Mouse (Mus musculus): ENCODE measurements around the gene Cd79a. TPM values are rescaled to one million over a fixed set of nuclear protein-coding genes. Genes with fewer than 3 reads are reported as not detected.

Gene Cd79a
- total RNA-seq, 1 experiment = 1.3 TPM

GRCm38 (mm10) chr7:24907211-24907748 is 10.1 kb downstream of the Cd79a start:
- in situ Hi-C loops (cut with MboI; ENCODE audit: low sequenced_read_pairs in 2 of 2, unreplicated experiment in 2 of 2) = no loop called here
- no peak for DNase-seq (ENCODE audit: low read depth, low spot score)
- H3K9ac ChIP-seq (ENCODE audit: insufficient read depth, low read depth, low read length, poor library complexity, severe bottlenecking) = peak overlapping the region; percentile 58
- H3K4me3 ChIP-seq (ENCODE audit: insufficient read depth in 1 of 2, low read depth in 1 of 2, low read length in 2 of 2, poor library complexity in 1 of 2, severe bottlenecking in 1 of 2) = peak overlapping the region; percentile 7 to 52; a peak in 3 of 4 replicates
- no peaks in the 10 kb centered on the region for H3K9me3 ChIP-seq (ENCODE audit: control insufficient read depth, insufficient read depth, low read depth, low read length)
- TF ChIP-seq CHD2 (IDR thresholded peaks at IDR 0.05; ENCODE audit: low read depth, low read length) = no peak
- no peak for TF ChIP-seq ZNF384 (IDR thresholded peaks at IDR 0.05; ENCODE audit: low read depth, low read length)
- no peak for TF ChIP-seq HCFC1 (IDR thresholded peaks at IDR 0.05; ENCODE audit: borderline replicate concordance, insufficient read depth, low read length)
- no peak for TF ChIP-seq MAFK (IDR thresholded peaks at IDR 0.05; ENCODE audit: insufficient read depth, low read depth, low read length)
- TF ChIP-seq ZC3H11A (IDR thresholded peaks at IDR 0.05; ENCODE audit: borderline replicate concordance, low read depth, low read length) = no peak
- H3K36me3 ChIP-seq (ENCODE audit: control insufficient read depth, insufficient read depth, low read length, poor library complexity, severe bottlenecking) = peaks cover 23% of the 10 kb centered on the region; the same call in 1 of the 2 replicates
- H3K27ac ChIP-seq (ENCODE audit: insufficient read depth, low read depth, low read length, poor library complexity, severe bottlenecking) = peak overlapping the region; percentile 45
- H3K4me1 ChIP-seq (ENCODE audit: control insufficient read depth in 2 of 2, insufficient read depth in 2 of 2, low read length in 2 of 2, poor library complexity in 1 of 2) = peaks cover 1 to 19% of the 10 kb centered on the region in 2 experiments

GRCm38 (mm10) chr7:24912480-24912879 is 15.3 kb downstream of the Cd79a start:
- TF ChIP-seq HCFC1 (IDR thresholded peaks at IDR 0.05; ENCODE audit: borderline replicate concordance, insufficient read depth, low read length) = no peak
- no peak for TF ChIP-seq MAFK (IDR thresholded peaks at IDR 0.05; ENCODE audit: insufficient read depth, low read depth, low read length)
- TF ChIP-seq ZC3H11A (IDR thresholded peaks at IDR 0.05; ENCODE audit: borderline replicate concordance, low read depth, low read length) = no peak
- TF ChIP-seq CHD2 (IDR thresholded peaks at IDR 0.05; ENCODE audit: low read depth, low read length) = no peak
- no peak for TF ChIP-seq ZNF384 (IDR thresholded peaks at IDR 0.05; ENCODE audit: low read depth, low read length)
- Histone ChIP-seq H3K36me3 (ENCODE audit: control insufficient read depth, insufficient read depth, low read length, poor library complexity, severe bottlenecking) (peaks cover 42% of the 10 kb centered on the region), H3K4me3 (ENCODE audit: insufficient read depth in 1 of 2, low read depth in 1 of 2, low read length in 2 of 2, poor library complexity in 1 of 2, severe bottlenecking in 1 of 2) (no peak overlapping the region), H3K9me3 (ENCODE audit: control insufficient read depth, insufficient read depth, low read depth, low read length) (no peaks in the 10 kb centered on the region), H3K27ac (ENCODE audit: insufficient read depth, low read depth, low read length, poor library complexity, severe bottlenecking) (no peak overlapping the region), H3K4me1 (ENCODE audit: control insufficient read depth in 2 of 2, insufficient read depth in 2 of 2, low read length in 2 of 2, poor library complexity in 1 of 2) (peaks cover 0 to 10% of the 10 kb centered on the region in 2 experiments; a peak in 1 of 4 replicates), H3K9ac (ENCODE audit: insufficient read depth, low read depth, low read length, poor library complexity, severe bottlenecking) (no peak overlapping the region)
- in situ Hi-C loops (cut with MboI; ENCODE audit: low sequenced_read_pairs in 2 of 2, unreplicated experiment in 2 of 2) = no loop called here
- DNase-seq (ENCODE audit: low read depth, low spot score) = no peak

GRCm38 (mm10) chr7:24918763-24919323 is 21.7 kb downstream of the Cd79a start:
- H3K4me1 ChIP-seq (ENCODE audit: control insufficient read depth in 2 of 2, insufficient read depth in 2 of 2, low read length in 2 of 2, poor library complexity in 1 of 2) = peaks cover 0 to 18% of the 10 kb centered on the region in 2 experiments; a peak in 1 of 4 replicates
- H3K36me3 ChIP-seq (ENCODE audit: control insufficient read depth, insufficient read depth, low read length, poor library complexity, severe bottlenecking) = peaks cover 49% of the 10 kb centered on the region
- in situ Hi-C loops (cut with MboI; ENCODE audit: low sequenced_read_pairs in 2 of 2, unreplicated experiment in 2 of 2) = no loop called here

GRCm38 (mm10) chr7:24919728-24920127 is 22.5 kb downstream of the Cd79a start:
- Histone ChIP-seq H3K4me1 (ENCODE audit: control insufficient read depth in 2 of 2, insufficient read depth in 2 of 2, low read length in 2 of 2, poor library complexity in 1 of 2) (peaks cover 0 to 18% of the 10 kb centered on the region in 2 experiments; a peak in 1 of 4 replicates), H3K9ac (ENCODE audit: insufficient read depth, low read depth, low read length, poor library complexity, severe bottlenecking) (no peak overlapping the region), H3K9me3 (ENCODE audit: control insufficient read depth, insufficient read depth, low read depth, low read length) (no peaks in the 10 kb centered on the region), H3K27ac (ENCODE audit: insufficient read depth, low read depth, low read length, poor library complexity, severe bottlenecking) (no peak overlapping the region), H3K36me3 (ENCODE audit: control insufficient read depth, insufficient read depth, low read length, poor library complexity, severe bottlenecking) (peaks cover 56% of the 10 kb centered on the region), H3K4me3 (ENCODE audit: insufficient read depth in 1 of 2, low read depth in 1 of 2, low read length in 2 of 2, poor library complexity in 1 of 2, severe bottlenecking in 1 of 2) (no peak overlapping the region)
- in situ Hi-C loops (cut with MboI; ENCODE audit: low sequenced_read_pairs in 2 of 2, unreplicated experiment in 2 of 2) = no loop called here
- no peak for DNase-seq (ENCODE audit: low read depth, low spot score)
- TF ChIP-seq ZNF384 (IDR thresholded peaks at IDR 0.05; ENCODE audit: low read depth, low read length) = no peak
- TF ChIP-seq HCFC1 (IDR thresholded peaks at IDR 0.05; ENCODE audit: borderline replicate concordance, insufficient read depth, low read length) = no peak
- no peak for TF ChIP-seq MAFK (IDR thresholded peaks at IDR 0.05; ENCODE audit: insufficient read depth, low read depth, low read length)
- no peak for TF ChIP-seq CHD2 (IDR thresholded peaks at IDR 0.05; ENCODE audit: low read depth, low read length)
- no peak for TF ChIP-seq ZC3H11A (IDR thresholded peaks at IDR 0.05; ENCODE audit: borderline replicate concordance, low read depth, low read length)

More at GRCm38 (mm10) chr7:24918763-24919323, 21.7 kb downstream of the Cd79a start:
- DNase-seq (ENCODE audit: low read depth, low spot score) = no peak
- no peak for TF ChIP-seq HCFC1 (IDR thresholded peaks at IDR 0.05; ENCODE audit: borderline replicate concordance, insufficient read depth, low read length)
- no peak for TF ChIP-seq MAFK (IDR thresholded peaks at IDR 0.05; ENCODE audit: insufficient read depth, low read depth, low read length)
- no peak for TF ChIP-seq ZC3H11A (IDR thresholded peaks at IDR 0.05; ENCODE audit: borderline replicate concordance, low read depth, low read length)
- H3K27ac ChIP-seq (ENCODE audit: insufficient read depth, low read depth, low read length, poor library complexity, severe bottlenecking) = no peak overlapping the region
- H3K9me3 ChIP-seq (ENCODE audit: control insufficient read depth, insufficient read depth, low read depth, low read length) = no peaks in the 10 kb centered on the region
- H3K9ac ChIP-seq (ENCODE audit: insufficient read depth, low read depth, low read length, poor library complexity, severe bottlenecking) = no peak overlapping the region
- H3K4me3 ChIP-seq (ENCODE audit: insufficient read depth in 1 of 2, low read depth in 1 of 2, low read length in 2 of 2, poor library complexity in 1 of 2, severe bottlenecking in 1 of 2) = no peak overlapping the region

Measured in ES-E14 (cell line).